Mouse (Mus musculus): Measurements from ENCODE around the gene Ttc28.

DNA sequence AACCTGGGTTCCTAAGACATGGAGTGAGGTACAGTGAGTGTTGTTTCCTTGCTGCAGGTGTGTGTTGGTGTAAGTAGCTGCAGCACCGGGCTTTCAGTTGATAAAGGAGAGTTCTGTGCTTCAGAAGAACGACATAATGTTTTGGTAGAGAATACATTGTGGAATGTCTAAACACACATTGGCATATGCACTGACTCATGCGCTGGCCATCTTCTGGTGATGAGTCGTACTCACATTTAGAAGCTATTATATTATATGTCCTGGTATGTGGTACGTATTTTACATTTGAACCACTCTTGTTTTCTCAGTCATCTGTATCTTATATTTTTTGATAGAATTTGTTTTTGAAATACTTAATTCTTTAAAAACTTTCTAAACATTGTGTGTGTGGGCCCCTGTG lies 46.2 kb downstream of the Ttc28 start:
- TF ChIP-seq GATA1 (IDR thresholded peaks at IDR 0.05; ENCODE audit: borderline replicate concordance, low read length) (no peak), FLI1 (IDR thresholded peaks at IDR 0.05; ENCODE audit: low read length) (no peak)
